Mouse (Mus musculus): ENCODE results near the gene Nr2c1.

- TF ChIP-seq CTCF (IDR thresholded peaks at IDR 0.05; ENCODE audit: extremely low read depth, insufficient read depth, insufficient read length, insufficient replicate concordance), result no peak
- no peak for TF ChIP-seq POLR2A (IDR thresholded peaks at IDR 0.05; ENCODE audit: low read depth, low read length)
Observed at GRCm38 (mm10) chr10:94144581-94144980, 3.2 kb upstream of the Nr2c1 start.

Measured in spleen, adult 2 months (tissue).